Mouse (Mus musculus): Measurements from ENCODE around the gene Antxr1. TPM values are rescaled to one million over a fixed set of nuclear protein-coding genes. Genes with fewer than 3 reads are reported as not detected.

The Antxr1 gene
- total and polyA plus RNA-seq, 2 experiments: 0.28 to 0.92 TPM

GRCm38 (mm10) chr6:87139796-87140553 lies 195.6 kb downstream of the Antxr1 start:
- no peak overlapping the region for H3K9ac ChIP-seq (ENCODE audit: low read depth, low read length)
- no peak overlapping the region for H3K4me3 ChIP-seq (ENCODE audit: insufficient read depth, low read depth, low read length)
- no peaks in the 10 kb centered on the region for H3K4me1 ChIP-seq (ENCODE audit: control insufficient read depth, insufficient read depth, low read length)
- WGBS: 85% methylated on average over 12 of the region's 12 CpGs
- no peak for DNase-seq (ENCODE audit: extremely low read depth, low read depth, low spot score)
- no peak overlapping the region for H3K27ac ChIP-seq (replicated peaks; ENCODE audit: insufficient read depth, low read depth, low read length)
- H3K79me2 ChIP-seq (ENCODE audit: control insufficient read depth, insufficient read depth, low read length): no peaks in the 10 kb centered on the region
- H3K27me3 ChIP-seq (ENCODE audit: control insufficient read depth, insufficient read depth, low read length): no peaks in the 10 kb centered on the region
- no peaks in the 10 kb centered on the region for H3K36me3 ChIP-seq (ENCODE audit: control insufficient read depth, insufficient read depth, low read length)
- TF ChIP-seq POLR2A (IDR thresholded peaks at IDR 0.05; ENCODE audit: extremely low read depth, insufficient read depth, low read length) (no peak), CTCF (IDR thresholded peaks at IDR 0.05; ENCODE audit: low read depth, low read length) (no peak)

- Histone ChIP-seq H3K36me3 (ENCODE audit: control insufficient read depth, insufficient read depth, low read length) (no peaks in the 10 kb centered on the region), H3K4me1 (ENCODE audit: control insufficient read depth, insufficient read depth, low read length) (no peaks in the 10 kb centered on the region), H3K79me2 (ENCODE audit: control insufficient read depth, insufficient read depth, low read length) (no peaks in the 10 kb centered on the region), H3K9ac (ENCODE audit: low read depth, low read length) (no peak overlapping the region), H3K27me3 (ENCODE audit: control insufficient read depth, insufficient read depth, low read length) (no peaks in the 10 kb centered on the region), H3K27ac (replicated peaks; ENCODE audit: insufficient read depth, low read depth, low read length) (no peak overlapping the region), H3K4me3 (ENCODE audit: insufficient read depth, low read depth, low read length) (no peak overlapping the region)
- TF ChIP-seq CTCF (IDR thresholded peaks at IDR 0.05; ENCODE audit: low read depth, low read length): no peak
- TF ChIP-seq POLR2A (IDR thresholded peaks at IDR 0.05; ENCODE audit: extremely low read depth, insufficient read depth, low read length): no peak
- 86% methylated on average over 5 of the region's 5 CpGs for WGBS
- no peak for DNase-seq (ENCODE audit: extremely low read depth, low read depth, low spot score)
Observed at GRCm38 (mm10) chr6:87138479-87138878, 197.1 kb downstream of the Antxr1 start.

- H3K9ac ChIP-seq (ENCODE audit: low read depth, low read length): no peak overlapping the region
- no peaks in the 10 kb centered on the region for H3K79me2 ChIP-seq (ENCODE audit: control insufficient read depth, insufficient read depth, low read length)
- no peak overlapping the region for H3K4me3 ChIP-seq (ENCODE audit: insufficient read depth, low read depth, low read length)
- 0 out of 2 replicates have a peak, but pooled peaks cover 2% of the 10 kb centered on the region for H3K4me1 ChIP-seq (ENCODE audit: control insufficient read depth, insufficient read depth, low read length)
- H3K27me3 ChIP-seq (ENCODE audit: control insufficient read depth, insufficient read depth, low read length): no peaks in the 10 kb centered on the region
- no peaks in the 10 kb centered on the region for H3K36me3 ChIP-seq (ENCODE audit: control insufficient read depth, insufficient read depth, low read length)
- no peak for DNase-seq (ENCODE audit: extremely low read depth, low read depth, low spot score)
- TF ChIP-seq POLR2A (IDR thresholded peaks at IDR 0.05; ENCODE audit: extremely low read depth, insufficient read depth, low read length): no peak
- 86% methylated on average over 12 of the region's 12 CpGs for WGBS
- no peak overlapping the region for H3K27ac ChIP-seq (replicated peaks; ENCODE audit: insufficient read depth, low read depth, low read length)
Observed at GRCm38 (mm10) chr6:87133966-87134546, 201.6 kb downstream of the Antxr1 start.

- no peak for TF ChIP-seq CTCF (IDR thresholded peaks at IDR 0.05; ENCODE audit: low read depth, low read length)
- no peak for TF ChIP-seq POLR2A (IDR thresholded peaks at IDR 0.05; ENCODE audit: extremely low read depth, insufficient read depth, low read length)
Observed at GRCm38 (mm10) chr6:87133520-87133919, 202.1 kb downstream of the Antxr1 start.

GRCm38 (mm10) chr6:87131078-87131477 lies 204.5 kb downstream of the Antxr1 start:
- TF ChIP-seq POLR2A (IDR thresholded peaks at IDR 0.05; ENCODE audit: extremely low read depth, insufficient read depth, low read length) (no peak), CTCF (IDR thresholded peaks at IDR 0.05; ENCODE audit: low read depth, low read length) (no peak)

More at GRCm38 (mm10) chr6:87133520-87133919, 202.1 kb downstream of the Antxr1 start:
- H3K27me3 ChIP-seq (ENCODE audit: control insufficient read depth, insufficient read depth, low read length): no peaks in the 10 kb centered on the region
- WGBS: 93% methylated on average over 3 of the region's 3 CpGs
- no peak overlapping the region for H3K9ac ChIP-seq (ENCODE audit: low read depth, low read length)
- no peaks in the 10 kb centered on the region for H3K36me3 ChIP-seq (ENCODE audit: control insufficient read depth, insufficient read depth, low read length)
- 0 out of 2 replicates have a peak, but pooled peaks cover 2% of the 10 kb centered on the region for H3K4me1 ChIP-seq (ENCODE audit: control insufficient read depth, insufficient read depth, low read length)
- H3K79me2 ChIP-seq (ENCODE audit: control insufficient read depth, insufficient read depth, low read length): no peaks in the 10 kb centered on the region
- no peak for DNase-seq (ENCODE audit: extremely low read depth, low read depth, low spot score)
- H3K4me3 ChIP-seq (ENCODE audit: insufficient read depth, low read depth, low read length): no peak overlapping the region
- H3K27ac ChIP-seq (replicated peaks; ENCODE audit: insufficient read depth, low read depth, low read length): no peak overlapping the region

GRCm38 (mm10) chr6:87130628-87131027 lies 205.0 kb downstream of the Antxr1 start:
- no peak overlapping the region for H3K9ac ChIP-seq (ENCODE audit: low read depth, low read length)
- H3K4me1 ChIP-seq (ENCODE audit: control insufficient read depth, insufficient read depth, low read length): 0 out of 2 replicates have a peak, but pooled peaks cover 2% of the 10 kb centered on the region
- no peak overlapping the region for H3K4me3 ChIP-seq (ENCODE audit: insufficient read depth, low read depth, low read length)
- H3K79me2 ChIP-seq (ENCODE audit: control insufficient read depth, insufficient read depth, low read length): no peaks in the 10 kb centered on the region
- H3K27ac ChIP-seq (replicated peaks; ENCODE audit: insufficient read depth, low read depth, low read length): no peak overlapping the region
- DNase-seq (ENCODE audit: extremely low read depth, low read depth, low spot score): peak; percentile 20
- no peaks in the 10 kb centered on the region for H3K36me3 ChIP-seq (ENCODE audit: control insufficient read depth, insufficient read depth, low read length)
- H3K27me3 ChIP-seq (ENCODE audit: control insufficient read depth, insufficient read depth, low read length): no peaks in the 10 kb centered on the region
- no peak for TF ChIP-seq POLR2A (IDR thresholded peaks at IDR 0.05; ENCODE audit: extremely low read depth, insufficient read depth, low read length)
- TF ChIP-seq CTCF (IDR thresholded peaks at IDR 0.05; ENCODE audit: low read depth, low read length): no peak
- WGBS: 81% methylated on average over 7 of the region's 7 CpGs

More at GRCm38 (mm10) chr6:87131078-87131477, 204.5 kb downstream of the Antxr1 start:
- no peaks in the 10 kb centered on the region for H3K79me2 ChIP-seq (ENCODE audit: control insufficient read depth, insufficient read depth, low read length)
- no peaks in the 10 kb centered on the region for H3K27me3 ChIP-seq (ENCODE audit: control insufficient read depth, insufficient read depth, low read length)
- DNase-seq (ENCODE audit: extremely low read depth, low read depth, low spot score): no peak
- no peak overlapping the region for H3K9ac ChIP-seq (ENCODE audit: low read depth, low read length)
- H3K4me1 ChIP-seq (ENCODE audit: control insufficient read depth, insufficient read depth, low read length): 0 out of 2 replicates have a peak, but pooled peaks cover 2% of the 10 kb centered on the region
- H3K27ac ChIP-seq (replicated peaks; ENCODE audit: insufficient read depth, low read depth, low read length): no peak overlapping the region
- H3K4me3 ChIP-seq (ENCODE audit: insufficient read depth, low read depth, low read length): no peak overlapping the region
- WGBS: 72% methylated on average over 1 of the region's 1 CpGs
- no peaks in the 10 kb centered on the region for H3K36me3 ChIP-seq (ENCODE audit: control insufficient read depth, insufficient read depth, low read length)
